Mouse (Mus musculus) MEL (cell line): Measurements from ENCODE around the gene Tmem45b.

Experiments
- BHLHE40 ChIP-seq: IDR thresholded peaks from 2 replicates; pipeline ENCODE4 v1.6.1; 2012; ENCODE audit warnings: low read depth, mild to moderate bottlenecking, inconsistent platforms, low read length, improper control_type of control experiment, borderline replicate concordance
- CTCF ChIP-seq, 3 experiments: IDR thresholded peaks in 2 of 3; conservative IDR thresholded peaks in 1 of 3; 2 replicates each; pipeline ENCODE4 v1.5.1; 2011 to 2012; ENCODE audit warnings: low read length in 3 of 3, low read depth in 2 of 3, mild to moderate bottlenecking in 2 of 3, improper control_type of control experiment in 1 of 3, inconsistent platforms in 1 of 3, mixed read lengths in 1 of 3, moderate library complexity in 1 of 3; ENCODE audit not compliant: control insufficient read depth in 1 of 3, insufficient read depth in 1 of 3, poor library complexity in 1 of 3, severe bottlenecking in 1 of 3
- EP300 ChIP-seq, 2 experiments: IDR thresholded peaks; 2 replicates each; pipeline ENCODE4 v1.6.1; 2011; ENCODE audit warnings: improper control_type of control experiment in 2 of 2, low read length in 2 of 2, low read depth in 1 of 2, mild to moderate bottlenecking in 1 of 2
- ETS1 ChIP-seq: IDR thresholded peaks from 2 replicates; pipeline ENCODE4 v1.6.1; 2012; ENCODE audit warnings: low read depth, mild to moderate bottlenecking, inconsistent platforms, low read length, improper control_type of control experiment, moderate library complexity
- GATA1 ChIP-seq: IDR thresholded peaks from 2 replicates; pipeline ENCODE4 v1.6.1; 2011; ENCODE audit warnings: low read depth, low read length, improper control_type of control experiment
- KAT2A ChIP-seq: conservative IDR thresholded peaks from 2 replicates; pipeline ENCODE4 v1.6.1; 2012; ENCODE audit warnings: low read depth, low read length, improper control_type of control experiment, inconsistent platforms
- MAX ChIP-seq: IDR thresholded peaks from 2 replicates; pipeline ENCODE4 v1.6.1; 2011; ENCODE audit warnings: low read length, improper control_type of control experiment
- NELFE ChIP-seq: IDR thresholded peaks from 2 replicates; pipeline ENCODE4 v1.6.1; 2011; ENCODE audit warnings: low read depth, low read length, improper control_type of control experiment
- POLR2A ChIP-seq, 2 experiments: IDR thresholded peaks; 2 replicates each; pipeline ENCODE4 v1.6.1; 2011 to 2012; ENCODE audit warnings: low read length in 2 of 2, mild to moderate bottlenecking in 2 of 2, control low read depth in 1 of 2, improper control_type of control experiment in 1 of 2, low read depth in 1 of 2, moderate library complexity in 1 of 2; ENCODE audit not compliant: control insufficient read depth in 1 of 2, insufficient read depth in 1 of 2, poor library complexity in 1 of 2
- RAD21 ChIP-seq: IDR thresholded peaks from 2 replicates; pipeline ENCODE4 v1.6.1; 2011; ENCODE audit warnings: mild to moderate bottlenecking, low read depth, low read length, improper control_type of control experiment
- SIN3A ChIP-seq: IDR thresholded peaks from 2 replicates; pipeline ENCODE4 v1.6.1; 2012; ENCODE audit warnings: low read length, improper control_type of control experiment, inconsistent platforms
- TAL1 ChIP-seq: IDR thresholded peaks from 2 replicates; pipeline ENCODE4 v1.6.1; 2012; ENCODE audit warnings: mild to moderate bottlenecking, inconsistent platforms, low read length, moderate library complexity, mixed read lengths
- UBTF ChIP-seq: IDR thresholded peaks from 2 replicates; pipeline ENCODE4 v1.6.1; 2012; ENCODE audit warnings: low read depth, mild to moderate bottlenecking, inconsistent platforms, low read length, improper control_type of control experiment, moderate library complexity, borderline replicate concordance; ENCODE audit not compliant: insufficient read depth
- ZKSCAN1 ChIP-seq: IDR thresholded peaks from 2 replicates; pipeline ENCODE4 v1.6.1; 2012; ENCODE audit warnings: low read depth, mild to moderate bottlenecking, inconsistent platforms, low read length, improper control_type of control experiment, moderate library complexity

- TF ChIP-seq EP300 (IDR thresholded peaks at IDR 0.05; ENCODE audit: low read depth in 1 of 2, low read length in 2 of 2) (no peak), KAT2A (no peak), POLR2A (IDR thresholded peaks at IDR 0.05; ENCODE audit: control insufficient read depth in 1 of 2, insufficient read depth in 1 of 2, low read depth in 1 of 2, low read length in 2 of 2, poor library complexity in 1 of 2) (no peak), CTCF (IDR thresholded peaks at IDR 0.05 in 2 of 3, conservative IDR thresholded peaks at IDR 0.05 in 1 of 3; ENCODE audit: control insufficient read depth in 1 of 3, insufficient read depth in 1 of 3, low read depth in 2 of 3, low read length in 3 of 3, poor library complexity in 1 of 3, severe bottlenecking in 1 of 3) (peak; percentile 79 to 90 (median 84)), RAD21 (peak; percentile 76), SIN3A (no peak), BHLHE40 (peak; percentile 17; the same call in 1 of the 2 replicates), GATA1 (no peak), ZKSCAN1 (no peak), NELFE (no peak), MAX (no peak), ETS1 (no peak), TAL1 (no peak), UBTF (no peak)
These were observed 63.8 kb downstream of the Tmem45b start for GRCm38 (mm10) chr9:31400441-31400840.
